Mouse (Mus musculus): ENCODE results near the gene Usp3. TPM values are rescaled to one million over a fixed set of nuclear protein-coding genes. Genes with fewer than 3 reads are reported as not detected.

Usp3 gene
- polyA plus RNA-seq, 1 experiment, result 63.7 TPM

DNA sequence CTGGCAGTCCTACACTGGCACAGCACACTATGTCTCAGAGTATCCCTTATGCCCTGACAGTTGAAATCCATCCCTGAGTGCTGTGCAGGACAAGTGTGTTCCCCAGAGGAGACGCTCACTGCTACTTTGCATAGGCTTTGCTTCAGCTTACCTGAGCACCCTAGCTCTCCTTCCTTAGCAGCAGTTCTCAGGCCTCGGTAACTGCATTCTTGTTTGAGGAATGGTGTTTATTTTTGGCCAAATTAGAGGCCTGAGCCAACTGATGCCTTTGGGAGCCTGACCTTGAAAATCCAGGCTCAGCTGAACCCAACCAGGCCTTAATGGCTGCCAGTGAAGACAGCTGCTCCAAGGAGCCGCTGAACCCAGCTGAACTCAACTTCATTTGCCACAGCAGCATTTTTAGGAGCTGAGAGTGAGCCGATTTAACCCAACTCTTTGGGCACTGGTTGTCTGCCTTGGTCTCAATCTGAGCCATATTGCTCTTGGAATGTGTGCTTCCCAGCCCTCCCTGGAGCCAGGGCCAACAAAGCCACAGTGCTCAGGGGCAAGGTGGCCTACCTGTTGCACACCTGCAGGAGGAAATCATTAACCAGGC, 79.2 kb downstream of the Usp3 start:
- TF ChIP-seq CTCF (IDR thresholded peaks at IDR 0.05; ENCODE audit: borderline replicate concordance, extremely low read depth, insufficient read depth, insufficient read length) (no peak), POLR2A (IDR thresholded peaks at IDR 0.05; ENCODE audit: borderline replicate concordance, extremely low read depth, insufficient read depth, insufficient read length, poor library complexity, severe bottlenecking) (no peak)
- DNase-seq (ENCODE audit: low read depth), result no peak

DNA sequence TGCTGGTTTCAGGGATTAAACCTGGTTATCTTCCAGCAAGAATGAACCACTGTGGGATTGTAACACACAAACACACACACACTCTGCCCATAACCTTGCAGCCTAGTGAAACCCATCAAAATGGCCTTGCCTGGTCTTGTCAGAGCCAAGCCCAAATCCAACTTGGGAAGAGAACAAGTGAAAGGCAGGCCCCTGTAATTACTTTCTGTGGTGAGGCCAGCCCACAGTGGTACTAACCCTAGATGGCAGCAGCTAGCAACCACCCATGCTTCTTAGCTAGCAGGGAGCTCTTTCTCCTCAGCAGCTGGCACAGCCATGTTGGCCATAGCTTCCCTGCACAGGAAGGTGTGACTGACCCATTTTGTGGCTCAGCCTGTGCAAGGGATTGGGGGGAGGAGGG, 79.8 kb downstream of the Usp3 start:
- TF ChIP-seq CTCF (IDR thresholded peaks at IDR 0.05; ENCODE audit: borderline replicate concordance, extremely low read depth, insufficient read depth, insufficient read length) (peak; percentile 15; the same call in 1 of the 2 replicates), POLR2A (IDR thresholded peaks at IDR 0.05; ENCODE audit: borderline replicate concordance, extremely low read depth, insufficient read depth, insufficient read length, poor library complexity, severe bottlenecking) (no peak)
- peak; percentile 62 for DNase-seq (ENCODE audit: low read depth)

- TF ChIP-seq POLR2A (IDR thresholded peaks at IDR 0.05; ENCODE audit: borderline replicate concordance, extremely low read depth, insufficient read depth, insufficient read length, poor library complexity, severe bottlenecking), result peak; percentile 54; the same call in 1 of the 2 replicates
- TF ChIP-seq CTCF (IDR thresholded peaks at IDR 0.05; ENCODE audit: borderline replicate concordance, extremely low read depth, insufficient read depth, insufficient read length), result no peak
- DNase-seq (ENCODE audit: low read depth), result peak; percentile 94
Measured at GRCm38 (mm10) chr9:66512351-66512671, 80.6 kb downstream of the Usp3 start.

- peak; percentile 99 for DNase-seq (ENCODE audit: low read depth)
- peak; percentile 64 for TF ChIP-seq POLR2A (IDR thresholded peaks at IDR 0.05; ENCODE audit: borderline replicate concordance, extremely low read depth, insufficient read depth, insufficient read length, poor library complexity, severe bottlenecking)
- TF ChIP-seq CTCF (IDR thresholded peaks at IDR 0.05; ENCODE audit: borderline replicate concordance, extremely low read depth, insufficient read depth, insufficient read length), result no peak
Measured at GRCm38 (mm10) chr9:66511580-66512350, 81.2 kb downstream of the Usp3 start.

GRCm38 (mm10) chr9:66510944-66511343, 82.0 kb downstream of the Usp3 start:
- DNase-seq (ENCODE audit: low read depth), result peak; percentile 63
- TF ChIP-seq CTCF (IDR thresholded peaks at IDR 0.05; ENCODE audit: borderline replicate concordance, extremely low read depth, insufficient read depth, insufficient read length), result no peak
- TF ChIP-seq POLR2A (IDR thresholded peaks at IDR 0.05; ENCODE audit: borderline replicate concordance, extremely low read depth, insufficient read depth, insufficient read length, poor library complexity, severe bottlenecking), result no peak

DNA sequence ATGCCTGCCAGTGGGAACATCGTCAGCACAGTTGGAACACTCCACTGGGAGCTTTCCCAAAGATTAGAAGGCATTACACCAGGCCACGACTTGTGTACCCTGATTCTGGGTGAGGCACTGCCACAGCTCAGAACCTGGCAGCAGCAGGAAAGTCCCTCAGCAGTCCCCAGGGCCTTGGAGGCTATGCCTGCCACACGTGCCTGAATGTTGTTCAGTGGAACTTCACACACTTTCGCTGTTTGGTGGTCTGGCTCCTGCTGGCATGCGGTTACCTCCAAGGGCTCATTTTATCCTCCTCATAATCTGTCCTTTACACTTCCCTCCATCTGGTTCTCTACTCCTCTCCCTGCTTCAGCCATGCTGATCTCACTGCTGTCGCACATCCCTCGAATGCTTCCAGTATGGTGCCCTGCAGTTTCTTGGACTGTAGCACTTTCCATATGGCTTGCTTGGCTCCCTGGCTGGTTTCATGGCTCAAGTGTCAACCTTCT, 82.5 kb downstream of the Usp3 start:
- DNase-seq (ENCODE audit: low read depth), result peak; percentile 71
- no peak for TF ChIP-seq CTCF (IDR thresholded peaks at IDR 0.05; ENCODE audit: borderline replicate concordance, extremely low read depth, insufficient read depth, insufficient read length)
- no peak for TF ChIP-seq POLR2A (IDR thresholded peaks at IDR 0.05; ENCODE audit: borderline replicate concordance, extremely low read depth, insufficient read depth, insufficient read length, poor library complexity, severe bottlenecking)

- TF ChIP-seq POLR2A (IDR thresholded peaks at IDR 0.05; ENCODE audit: borderline replicate concordance, extremely low read depth, insufficient read depth, insufficient read length, poor library complexity, severe bottlenecking) (no peak), CTCF (IDR thresholded peaks at IDR 0.05; ENCODE audit: borderline replicate concordance, extremely low read depth, insufficient read depth, insufficient read length) (no peak)
- no peak for DNase-seq (ENCODE audit: low read depth)
Measured at GRCm38 (mm10) chr9:66508890-66509399, 84.0 kb downstream of the Usp3 start.

DNA sequence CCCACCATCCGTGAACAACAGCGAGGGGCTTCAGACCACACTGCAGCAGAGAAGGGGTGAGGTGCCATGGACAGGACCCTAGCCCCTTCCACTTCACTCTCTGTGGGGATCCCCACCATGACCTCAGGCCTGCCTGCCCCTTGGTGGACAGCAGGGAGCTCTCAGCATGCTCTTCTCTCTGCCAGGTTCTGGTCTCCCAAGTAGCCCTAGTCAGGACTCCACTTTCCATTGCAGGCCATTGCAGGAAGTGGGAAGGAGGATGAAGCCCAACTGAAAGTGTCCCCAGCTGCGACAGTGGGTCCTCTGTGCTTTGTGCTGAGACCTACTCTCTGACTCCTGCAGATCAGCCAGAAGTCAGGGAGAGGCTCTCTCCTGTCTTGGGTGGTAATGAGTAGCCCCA, 85.3 kb downstream of the Usp3 start:
- TF ChIP-seq POLR2A (IDR thresholded peaks at IDR 0.05; ENCODE audit: borderline replicate concordance, extremely low read depth, insufficient read depth, insufficient read length, poor library complexity, severe bottlenecking) (no peak), CTCF (IDR thresholded peaks at IDR 0.05; ENCODE audit: borderline replicate concordance, extremely low read depth, insufficient read depth, insufficient read length) (no peak)
- DNase-seq (ENCODE audit: low read depth), result no peak

GRCm38 (mm10) chr9:66506424-66506823, 86.5 kb downstream of the Usp3 start:
- DNase-seq (ENCODE audit: low read depth), result no peak
- TF ChIP-seq POLR2A (IDR thresholded peaks at IDR 0.05; ENCODE audit: borderline replicate concordance, extremely low read depth, insufficient read depth, insufficient read length, poor library complexity, severe bottlenecking) (no peak), CTCF (IDR thresholded peaks at IDR 0.05; ENCODE audit: borderline replicate concordance, extremely low read depth, insufficient read depth, insufficient read length) (no peak)

DNA sequence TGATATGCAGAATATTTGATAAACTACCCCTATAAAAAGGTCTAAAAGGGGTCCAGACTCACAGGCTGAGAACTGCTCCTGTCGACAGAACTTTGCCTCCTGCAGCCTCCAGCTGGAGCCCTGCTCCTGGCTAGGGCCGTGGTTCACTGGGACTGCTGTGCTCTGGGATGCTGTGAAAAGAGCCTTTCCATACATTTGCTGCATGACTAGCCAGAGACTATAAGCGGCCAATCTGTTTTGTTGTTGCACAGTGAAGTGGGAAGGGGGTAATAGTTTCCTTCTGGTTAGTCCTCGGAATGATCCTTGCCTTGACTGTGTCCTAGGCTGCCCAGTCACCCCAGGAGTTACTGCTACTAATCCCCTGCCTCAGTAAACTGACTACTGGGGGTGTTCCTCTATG, 86.9 kb downstream of the Usp3 start:
- DNase-seq (ENCODE audit: low read depth), result peak; percentile 93
- TF ChIP-seq POLR2A (IDR thresholded peaks at IDR 0.05; ENCODE audit: borderline replicate concordance, extremely low read depth, insufficient read depth, insufficient read length, poor library complexity, severe bottlenecking) (no peak), CTCF (IDR thresholded peaks at IDR 0.05; ENCODE audit: borderline replicate concordance, extremely low read depth, insufficient read depth, insufficient read length) (no peak)

DNA sequence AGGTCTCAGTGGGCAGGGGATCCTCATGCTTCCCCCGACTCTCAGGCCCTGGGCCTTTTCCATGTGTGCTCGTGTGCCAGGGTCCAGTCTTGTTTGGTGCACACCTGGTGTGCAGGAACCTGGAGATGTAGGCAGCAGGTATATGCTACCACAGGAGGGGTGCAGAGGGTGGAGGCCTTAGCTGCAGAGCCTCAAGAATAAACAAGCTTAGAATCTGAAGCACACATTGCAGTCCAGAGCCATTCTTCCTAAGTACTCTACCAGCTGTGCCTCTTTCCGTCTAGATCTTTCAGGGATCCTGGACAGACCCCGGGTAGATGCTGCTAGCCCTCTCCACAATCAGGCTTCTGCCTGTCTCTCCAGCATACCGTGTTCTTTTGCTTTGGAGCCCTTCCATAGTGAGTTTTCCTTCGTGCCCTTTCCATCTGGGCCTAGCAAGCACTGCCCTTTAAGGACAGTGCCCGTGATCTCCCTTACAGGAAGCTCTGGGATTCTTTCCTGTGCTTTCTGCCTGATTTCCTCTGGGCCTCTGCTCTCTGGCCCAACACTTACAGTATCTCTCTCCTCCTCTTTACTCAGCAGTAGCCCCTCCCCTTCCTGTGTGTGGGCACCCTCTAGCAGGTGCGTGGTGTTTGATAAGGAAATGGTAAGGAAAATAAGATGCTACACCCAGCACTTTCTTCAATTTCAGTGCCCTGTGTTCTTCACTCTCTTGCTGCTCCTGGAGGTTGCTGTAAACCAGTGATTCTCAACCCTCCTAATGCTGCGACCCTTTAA, 87.6 kb downstream of the Usp3 start:
- DNase-seq (ENCODE audit: low read depth), result no peak
- no peak for TF ChIP-seq POLR2A (IDR thresholded peaks at IDR 0.05; ENCODE audit: borderline replicate concordance, extremely low read depth, insufficient read depth, insufficient read length, poor library complexity, severe bottlenecking)
- TF ChIP-seq CTCF (IDR thresholded peaks at IDR 0.05; ENCODE audit: borderline replicate concordance, extremely low read depth, insufficient read depth, insufficient read length), result no peak
